Mouse (Mus musculus): ENCODE results near the gene Cort. TPM values are rescaled to one million over a fixed set of nuclear protein-coding genes. Genes with fewer than 3 reads are reported as not detected.
A peak's percentile ranks its signal among the peaks of the same experiment; 100 is the strongest.

Cort gene
- polyA plus RNA-seq, 1 experiment from 2014 or later = 0.41 TPM

- ATAC-seq (ENCODE audit: low FRiP score) (peak; percentile 92), DNase-seq (ENCODE audit: low spot score) (peak; percentile 95)
- 0 out of 2 replicates have a peak, but pooled peaks cover 5% of the 10 kb centered on the region for H3K4me1 ChIP-seq (replicated peaks; ENCODE audit: control insufficient read depth, insufficient read depth, low read length)
- peak within 1 kb of the TSS; percentile 76 for H3K27ac ChIP-seq
- peak within 1 kb of the TSS; percentile 71 for H3K4me3 ChIP-seq (replicated peaks; ENCODE audit: low read length)
- no peaks in the 10 kb centered on the region for H3K36me3 ChIP-seq (replicated peaks; ENCODE audit: control insufficient read depth, insufficient read depth)
- peak within 1 kb of the TSS; percentile 68 for H3K4me2 ChIP-seq (replicated peaks)
- H3K27me3 ChIP-seq (ENCODE audit: control insufficient read depth, insufficient read depth, low read length) = no peaks in the 10 kb centered on the region
- no peaks in the 10 kb centered on the region for H3K9me3 ChIP-seq (ENCODE audit: control insufficient read depth, low read length)
- WGBS = 2% methylated on average over 68 of the region's 68 CpGs
- H3K9ac ChIP-seq = peak within 1 kb of the TSS; percentile 73
Observed at GRCm38 (mm10) chr4:149136982-149137770, 10.6 kb upstream of the Cort start, which contains the start of gene Cenps. Gene Cenps (minus strand): TSS chr4:149137629.

DNA sequence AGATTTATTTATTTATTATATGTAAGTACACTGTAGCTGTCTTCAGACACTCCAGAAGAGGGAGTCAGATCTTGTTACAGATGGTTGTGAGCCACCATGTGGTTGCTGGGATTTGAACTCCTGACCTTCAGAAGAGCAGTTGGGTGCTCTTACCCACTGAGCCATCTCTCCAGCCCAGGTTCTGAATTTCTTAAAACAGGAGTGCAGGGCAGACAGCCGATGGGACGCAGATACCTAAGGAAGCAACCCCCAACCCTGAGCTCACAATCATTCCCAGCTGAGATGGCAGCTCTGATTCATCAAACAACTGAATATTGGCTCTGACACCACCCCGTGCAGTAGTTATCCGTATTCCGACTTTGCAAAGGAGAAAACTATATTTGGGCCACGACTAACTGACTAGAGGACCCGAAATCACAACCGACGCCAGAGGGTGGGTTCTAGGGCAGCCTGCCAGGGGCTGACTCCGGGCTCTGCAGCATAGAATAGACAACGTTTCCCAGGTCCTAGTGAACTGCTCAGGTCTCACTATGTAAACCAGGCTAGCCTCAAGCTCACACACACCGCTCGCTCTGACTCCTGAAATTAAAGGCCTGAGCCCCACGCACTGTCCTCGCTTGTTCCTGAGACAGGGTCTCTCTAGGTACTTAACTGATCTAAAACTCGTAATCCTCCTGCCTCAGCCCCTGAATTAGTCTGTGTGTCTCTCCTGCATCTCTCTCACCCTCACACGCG is 9.7 kb upstream of the Cort start:
- ATAC-seq (ENCODE audit: low FRiP score) = no peak
- peak overlapping the region; percentile 73; the same call in 1 of the 2 replicates for H3K9ac ChIP-seq
- no peaks in the 10 kb centered on the region for H3K36me3 ChIP-seq (replicated peaks; ENCODE audit: control insufficient read depth, insufficient read depth)
- DNase-seq (ENCODE audit: low spot score) = no peak
- peak overlapping the region; percentile 71 for H3K4me3 ChIP-seq (replicated peaks; ENCODE audit: low read length)
- peak overlapping the region; percentile 68 for H3K4me2 ChIP-seq (replicated peaks)
- no peaks in the 10 kb centered on the region for H3K9me3 ChIP-seq (ENCODE audit: control insufficient read depth, low read length)
- H3K27me3 ChIP-seq (ENCODE audit: control insufficient read depth, insufficient read depth, low read length) = no peaks in the 10 kb centered on the region
- 0 out of 2 replicates have a peak, but pooled peaks cover 5% of the 10 kb centered on the region for H3K4me1 ChIP-seq (replicated peaks; ENCODE audit: control insufficient read depth, insufficient read depth, low read length)
- H3K27ac ChIP-seq = no peak overlapping the region
- 68% methylated on average over 18 of the region's 18 CpGs for WGBS

DNA sequence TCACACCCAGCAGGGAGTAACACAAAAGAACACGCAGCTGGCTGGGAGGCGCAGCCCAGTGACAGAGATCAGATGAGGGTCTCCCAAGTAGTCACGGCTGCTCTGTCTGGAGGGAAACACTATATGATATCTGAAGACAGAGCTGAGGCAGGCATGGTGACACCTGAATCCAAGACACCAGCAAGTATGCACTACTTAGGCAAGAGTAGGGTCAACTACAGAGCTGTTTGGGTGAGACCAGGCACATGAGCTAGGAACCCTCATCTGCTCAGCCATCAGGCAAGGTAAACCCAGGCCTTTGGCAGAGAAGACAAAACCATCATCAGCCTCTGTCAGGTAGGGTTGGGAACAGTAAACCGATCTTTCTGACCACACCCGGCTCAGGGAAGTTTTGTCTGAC is 6.8 kb upstream of the Cort start:
- DNase-seq (ENCODE audit: low spot score) (no peak), ATAC-seq (ENCODE audit: low FRiP score) (no peak)
- H3K27me3 ChIP-seq (ENCODE audit: control insufficient read depth, insufficient read depth, low read length) = no peaks in the 10 kb centered on the region
- H3K4me3 ChIP-seq (replicated peaks; ENCODE audit: low read length) = no peak overlapping the region
- 0 out of 2 replicates have a peak overlapping the region, but pooled peaks have one; percentile 5 for H3K9ac ChIP-seq
- H3K4me2 ChIP-seq (replicated peaks) = no peak overlapping the region
- WGBS = 87% methylated on average over 5 of the region's 5 CpGs
- H3K36me3 ChIP-seq (replicated peaks; ENCODE audit: control insufficient read depth, insufficient read depth) = peaks cover 8% of the 10 kb centered on the region; the same call in 1 of the 2 replicates
- no peak overlapping the region for H3K27ac ChIP-seq
- 0 out of 2 replicates have a peak, but pooled peaks cover 5% of the 10 kb centered on the region for H3K4me1 ChIP-seq (replicated peaks; ENCODE audit: control insufficient read depth, insufficient read depth, low read length)
- H3K9me3 ChIP-seq (ENCODE audit: control insufficient read depth, low read length) = no peaks in the 10 kb centered on the region

DNA sequence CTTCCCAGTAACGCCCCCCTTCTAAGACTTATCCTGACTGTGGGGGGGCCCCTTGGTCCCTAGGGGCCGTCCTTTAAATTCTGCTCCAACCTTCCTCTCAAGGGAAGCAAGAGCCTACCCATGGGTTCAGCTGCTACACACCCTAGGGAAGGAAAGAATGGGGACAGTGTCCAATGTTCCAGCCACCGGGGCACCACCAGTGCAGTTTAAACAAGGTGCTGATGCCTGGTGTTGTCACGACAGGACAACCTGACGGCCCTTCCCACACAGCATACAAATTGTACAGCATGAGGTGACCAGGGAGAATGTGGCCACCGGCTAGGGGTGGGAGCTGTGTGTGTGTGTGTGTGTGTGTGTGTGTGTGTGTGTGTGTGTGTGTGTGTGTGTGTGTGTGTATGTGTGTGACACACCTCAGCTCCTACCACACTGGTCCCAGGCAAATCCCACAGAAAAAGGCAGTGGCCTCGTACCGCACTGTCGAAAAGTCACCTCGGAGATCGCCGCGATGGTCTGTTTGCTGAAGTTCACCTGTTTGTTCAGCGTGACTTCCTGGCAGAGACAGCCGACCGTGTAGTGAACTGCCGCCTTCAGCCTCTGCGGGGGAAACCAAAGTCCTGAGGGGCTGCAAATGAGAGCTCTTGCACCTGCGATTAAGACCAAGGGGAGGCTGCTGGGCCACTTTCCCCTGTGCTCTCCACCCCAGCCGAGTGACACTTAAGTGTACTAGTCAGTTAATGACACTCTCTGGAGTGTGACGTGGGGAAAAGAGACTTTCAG is 5.4 kb upstream of the Cort start:
- no peak overlapping the region for H3K27ac ChIP-seq
- 0 out of 2 replicates have a peak, but pooled peaks cover 5% of the 10 kb centered on the region for H3K4me1 ChIP-seq (replicated peaks; ENCODE audit: control insufficient read depth, insufficient read depth, low read length)
- WGBS = 92% methylated on average over 21 of the region's 21 CpGs
- no peak overlapping the region for H3K9ac ChIP-seq
- ATAC-seq (ENCODE audit: low FRiP score) = no peak
- no peaks in the 10 kb centered on the region for H3K9me3 ChIP-seq (ENCODE audit: control insufficient read depth, low read length)
- no peaks in the 10 kb centered on the region for H3K27me3 ChIP-seq (ENCODE audit: control insufficient read depth, insufficient read depth, low read length)
- no peak for DNase-seq (ENCODE audit: low spot score)
- peaks cover 8% of the 10 kb centered on the region for H3K36me3 ChIP-seq (replicated peaks; ENCODE audit: control insufficient read depth, insufficient read depth)
- H3K4me2 ChIP-seq (replicated peaks) = no peak overlapping the region
- no peak overlapping the region for H3K4me3 ChIP-seq (replicated peaks; ENCODE audit: low read length)

GRCm38 (mm10) chr4:149131021-149131752 is 4.6 kb upstream of the Cort start:
- Histone ChIP-seq H3K9me3 (ENCODE audit: control insufficient read depth, low read length) (no peaks in the 10 kb centered on the region), H3K27me3 (ENCODE audit: control insufficient read depth, insufficient read depth, low read length) (no peaks in the 10 kb centered on the region), H3K4me2 (replicated peaks) (no peak overlapping the region), H3K36me3 (replicated peaks; ENCODE audit: control insufficient read depth, insufficient read depth) (peaks cover 8% of the 10 kb centered on the region), H3K4me3 (replicated peaks; ENCODE audit: low read length) (no peak overlapping the region), H3K27ac (no peak overlapping the region), H3K4me1 (replicated peaks; ENCODE audit: control insufficient read depth, insufficient read depth, low read length) (no peaks in the 10 kb centered on the region), H3K9ac (no peak overlapping the region)
- WGBS = 92% methylated on average over 23 of the region's 23 CpGs
- no peak for DNase-seq (ENCODE audit: low spot score)
- ATAC-seq (ENCODE audit: low FRiP score) = no peak

- Histone ChIP-seq H3K9ac (no peak overlapping the region), H3K4me3 (replicated peaks; ENCODE audit: low read length) (no peak overlapping the region)
- ATAC-seq (ENCODE audit: low FRiP score) = no peak
Observed at GRCm38 (mm10) chr4:149128467-149128866, 1.9 kb upstream of the Cort start.

DNA sequence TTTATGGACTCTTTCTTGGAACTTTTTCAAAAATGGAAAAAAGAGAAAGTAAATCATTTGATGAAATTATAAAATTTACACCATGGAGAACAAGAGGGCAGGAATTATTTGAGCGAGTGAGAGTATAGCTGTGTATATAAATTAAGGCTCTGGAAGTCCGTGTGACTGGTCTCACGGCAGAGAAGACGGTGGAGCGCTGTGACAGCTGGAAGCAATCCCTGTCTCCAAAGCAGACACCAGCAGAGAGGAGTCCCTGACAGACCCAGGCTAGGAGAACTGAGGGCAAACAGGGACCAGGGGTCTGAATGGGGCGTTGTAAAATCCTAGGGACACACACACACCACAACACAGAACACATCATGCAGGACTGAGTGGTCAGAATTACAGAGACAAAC is 451 bp downstream of the Cort start:
- no peak overlapping the region for H3K4me3 ChIP-seq (replicated peaks; ENCODE audit: low read length)
- no peaks in the 10 kb centered on the region for H3K4me1 ChIP-seq (replicated peaks; ENCODE audit: control insufficient read depth, insufficient read depth, low read length)
- WGBS = 78% methylated on average over 6 of the region's 6 CpGs
- ATAC-seq (ENCODE audit: low FRiP score) = no peak
- no peak overlapping the region for H3K27ac ChIP-seq
- no peaks in the 10 kb centered on the region for H3K9me3 ChIP-seq (ENCODE audit: control insufficient read depth, low read length)
- peaks cover 19% of the 10 kb centered on the region for H3K36me3 ChIP-seq (replicated peaks; ENCODE audit: control insufficient read depth, insufficient read depth)
- H3K4me2 ChIP-seq (replicated peaks) = no peak overlapping the region
- H3K27me3 ChIP-seq (ENCODE audit: control insufficient read depth, insufficient read depth, low read length) = no peaks in the 10 kb centered on the region
- DNase-seq (ENCODE audit: low spot score) = no peak
- H3K9ac ChIP-seq = no peak overlapping the region

More at GRCm38 (mm10) chr4:149128467-149128866, 1.9 kb upstream of the Cort start:
- no peak for DNase-seq (ENCODE audit: low spot score)
- Histone ChIP-seq H3K27me3 (ENCODE audit: control insufficient read depth, insufficient read depth, low read length) (no peaks in the 10 kb centered on the region), H3K4me2 (replicated peaks) (no peak overlapping the region), H3K27ac (no peak overlapping the region), H3K9me3 (ENCODE audit: control insufficient read depth, low read length) (no peaks in the 10 kb centered on the region), H3K4me1 (replicated peaks; ENCODE audit: control insufficient read depth, insufficient read depth, low read length) (no peaks in the 10 kb centered on the region), H3K36me3 (replicated peaks; ENCODE audit: control insufficient read depth, insufficient read depth) (peaks cover 8% of the 10 kb centered on the region)
- 87% methylated on average over 18 of the region's 18 CpGs for WGBS

- Histone ChIP-seq H3K4me1 (replicated peaks; ENCODE audit: control insufficient read depth, insufficient read depth, low read length) (no peaks in the 10 kb centered on the region), H3K9ac (no peak overlapping the region), H3K27ac (no peak overlapping the region), H3K9me3 (ENCODE audit: control insufficient read depth, low read length) (no peaks in the 10 kb centered on the region), H3K36me3 (replicated peaks; ENCODE audit: control insufficient read depth, insufficient read depth) (peaks cover 22% of the 10 kb centered on the region), H3K4me2 (replicated peaks) (no peak overlapping the region), H3K4me3 (replicated peaks; ENCODE audit: low read length) (no peak overlapping the region), H3K27me3 (ENCODE audit: control insufficient read depth, insufficient read depth, low read length) (no peaks in the 10 kb centered on the region)
- 38% methylated on average over 11 of the region's 11 CpGs for WGBS
- no peak for ATAC-seq (ENCODE audit: low FRiP score)
- DNase-seq (ENCODE audit: low spot score) = no peak
Observed at GRCm38 (mm10) chr4:149125341-149126114, 1.0 kb downstream of the Cort start.

Data from hindbrain, embryonic 14.5 days (tissue).